Mouse (Mus musculus): ENCODE data around the gene Ampd2. TPM values are rescaled to one million over a fixed set of nuclear protein-coding genes. Genes with fewer than 3 reads are reported as not detected.

Gene Ampd2
- total and polyA plus RNA-seq, 3 experiments: 28.3 to 85.9 (median 55.8) TPM

- TF ChIP-seq PAX5 (IDR thresholded peaks at IDR 0.05; ENCODE audit: low read length) (no peak), ZKSCAN1 (IDR thresholded peaks at IDR 0.05; ENCODE audit: borderline replicate concordance, low read depth, low read length) (0 out of 2 replicates have a peak, but pooled peaks have one; percentile 15)
- DNase-seq (ENCODE audit: extremely low read depth): no peak
- Histone ChIP-seq H3K4me2 (ENCODE audit: insufficient read depth, low read depth, poor library complexity, severe bottlenecking) (no peak overlapping the region), H3K27ac (ENCODE audit: insufficient read depth, low read depth) (no peak overlapping the region), H3K4me3 (replicated peaks in 1 of 3; ENCODE audit: low read depth in 2 of 3, low read length in 2 of 3, poor library complexity in 1 of 3) (no peak overlapping the region), H3K9me3 (replicated peaks; ENCODE audit: low read length) (no peaks in the 10 kb centered on the region), H3K4me1 (ENCODE audit: control insufficient read depth in 1 of 2, insufficient read depth in 2 of 2) (peaks cover 4 to 54% of the 10 kb centered on the region in 2 experiments), H3K36me3 (replicated peaks in 1 of 2; ENCODE audit: control insufficient read depth in 1 of 2, insufficient read depth in 1 of 2, low read length in 1 of 2) (peaks cover 0 to 27% of the 10 kb centered on the region in 2 experiments), H3K9ac (ENCODE audit: insufficient read depth, low read depth) (no peak overlapping the region), H3K27me3 (replicated peaks) (no peaks in the 10 kb centered on the region), H3K79me2 (replicated peaks; ENCODE audit: control insufficient read depth, extremely low read depth, insufficient read depth, poor library complexity, severe bottlenecking) (no peaks in the 10 kb centered on the region)
- in situ Hi-C loops (cut with MboI; ENCODE audit: low pct_ligation_motif_present, low pct_unique_long_range_greater_than_20kb, low sequenced_read_pairs): no loop called here
- dilution Hi-C loops (cut with MboI; ENCODE audit: extremely low pct_ligation_motif_present, extremely low pct_unique_long_range_greater_than_20kb, low sequenced_read_pairs): no loop called here
Observed at GRCm38 (mm10) chr3:108092030-108092429, 5.6 kb upstream of the Ampd2 start.

GRCm38 (mm10) chr3:108090561-108090960 is 4.1 kb upstream of the Ampd2 start:
- H3K4me3 ChIP-seq (replicated peaks in 1 of 3; ENCODE audit: low read depth in 2 of 3, low read length in 2 of 3, poor library complexity in 1 of 3): no peak overlapping the region
- peaks cover 4 to 45% of the 10 kb centered on the region in 2 experiments for H3K4me1 ChIP-seq (ENCODE audit: control insufficient read depth in 1 of 2, insufficient read depth in 2 of 2)

GRCm38 (mm10) chr3:108089916-108090315 is 3.5 kb upstream of the Ampd2 start:
- peaks cover 0 to 13% of the 10 kb centered on the region in 2 experiments for H3K36me3 ChIP-seq (replicated peaks in 1 of 2; ENCODE audit: control insufficient read depth in 1 of 2, insufficient read depth in 1 of 2, low read length in 1 of 2)
- H3K4me2 ChIP-seq (ENCODE audit: insufficient read depth, low read depth, poor library complexity, severe bottlenecking): no peak overlapping the region
- H3K9me3 ChIP-seq (replicated peaks; ENCODE audit: low read length): no peaks in the 10 kb centered on the region
- H3K27me3 ChIP-seq (replicated peaks): no peaks in the 10 kb centered on the region
- peaks cover 4 to 45% of the 10 kb centered on the region in 2 experiments for H3K4me1 ChIP-seq (ENCODE audit: control insufficient read depth in 1 of 2, insufficient read depth in 2 of 2)
- TF ChIP-seq E2F4 (IDR thresholded peaks at IDR 0.05; ENCODE audit: insufficient replicate concordance, low read depth, low read length) (no peak), MXI1 (IDR thresholded peaks at IDR 0.05; ENCODE audit: low read depth, low read length) (no peak), MYC (IDR thresholded peaks at IDR 0.05; ENCODE audit: low read depth, low read length) (no peak), KAT2A (IDR thresholded peaks at IDR 0.05; ENCODE audit: insufficient replicate concordance, low read length) (no peak), ELF1 (IDR thresholded peaks at IDR 0.05; ENCODE audit: low read depth, low read length) (no peak), ZMIZ1 (IDR thresholded peaks at IDR 0.05; ENCODE audit: low read depth, low read length) (no peak), EP300 (IDR thresholded peaks at IDR 0.05; ENCODE audit: low read length) (no peak), GABPA (IDR thresholded peaks at IDR 0.05; ENCODE audit: insufficient replicate concordance, low read depth, low read length) (no peak), CHD2 (IDR thresholded peaks at IDR 0.05; ENCODE audit: low read length) (no peak), RCOR1 (conservative IDR thresholded peaks at IDR 0.05; ENCODE audit: low read depth, low read length) (no peak), PAX5 (IDR thresholded peaks at IDR 0.05; ENCODE audit: low read length) (no peak), CHD1 (IDR thresholded peaks at IDR 0.05; ENCODE audit: low read depth, low read length) (no peak), JUND (conservative IDR thresholded peaks at IDR 0.05; ENCODE audit: low read depth, low read length) (no peak), SIN3A (IDR thresholded peaks at IDR 0.05; ENCODE audit: low read length) (no peak)
- DNase-seq (ENCODE audit: extremely low read depth): no peak
- H3K4me3 ChIP-seq (replicated peaks in 1 of 3; ENCODE audit: low read depth in 2 of 3, low read length in 2 of 3, poor library complexity in 1 of 3): no peak overlapping the region
- peaks cover 14% of the 10 kb centered on the region for H3K79me2 ChIP-seq (replicated peaks; ENCODE audit: control insufficient read depth, extremely low read depth, insufficient read depth, poor library complexity, severe bottlenecking)
- no peak overlapping the region for H3K27ac ChIP-seq (ENCODE audit: insufficient read depth, low read depth)
- no peak overlapping the region for H3K9ac ChIP-seq (ENCODE audit: insufficient read depth, low read depth)
- dilution Hi-C loops (cut with MboI; ENCODE audit: extremely low pct_ligation_motif_present, extremely low pct_unique_long_range_greater_than_20kb, low sequenced_read_pairs): no loop called here
- in situ Hi-C loops (cut with MboI; ENCODE audit: low pct_ligation_motif_present, low pct_unique_long_range_greater_than_20kb, low sequenced_read_pairs): no loop called here

More at GRCm38 (mm10) chr3:108090561-108090960, 4.1 kb upstream of the Ampd2 start:
- DNase-seq (ENCODE audit: extremely low read depth): no peak
- Histone ChIP-seq H3K9me3 (replicated peaks; ENCODE audit: low read length) (no peaks in the 10 kb centered on the region), H3K4me2 (ENCODE audit: insufficient read depth, low read depth, poor library complexity, severe bottlenecking) (no peak overlapping the region), H3K79me2 (replicated peaks; ENCODE audit: control insufficient read depth, extremely low read depth, insufficient read depth, poor library complexity, severe bottlenecking) (peaks cover 7% of the 10 kb centered on the region), H3K27ac (ENCODE audit: insufficient read depth, low read depth) (no peak overlapping the region), H3K9ac (ENCODE audit: insufficient read depth, low read depth) (no peak overlapping the region), H3K27me3 (replicated peaks) (no peaks in the 10 kb centered on the region), H3K36me3 (replicated peaks in 1 of 2; ENCODE audit: control insufficient read depth in 1 of 2, insufficient read depth in 1 of 2, low read length in 1 of 2) (peaks cover 0 to 19% of the 10 kb centered on the region in 2 experiments)
- TF ChIP-seq ETS1 (conservative IDR thresholded peaks at IDR 0.05; ENCODE audit: low read depth, low read length): no peak
- no peak for TF ChIP-seq MYC (IDR thresholded peaks at IDR 0.05; ENCODE audit: low read depth, low read length)
- TF ChIP-seq TBP (conservative IDR thresholded peaks at IDR 0.05; ENCODE audit: low read depth, low read length): no peak
- TF ChIP-seq UBTF (IDR thresholded peaks at IDR 0.05; ENCODE audit: low read depth, low read length): no peak
- no peak for TF ChIP-seq MAX (IDR thresholded peaks at IDR 0.05; ENCODE audit: low read length)
- TF ChIP-seq ZC3H11A (IDR thresholded peaks at IDR 0.05; ENCODE audit: low read depth, low read length): no peak
- TF ChIP-seq ZMIZ1 (IDR thresholded peaks at IDR 0.05; ENCODE audit: low read depth, low read length): no peak
- dilution Hi-C loops (cut with MboI; ENCODE audit: extremely low pct_ligation_motif_present, extremely low pct_unique_long_range_greater_than_20kb, low sequenced_read_pairs) (no loop called here), in situ Hi-C loops (cut with MboI; ENCODE audit: low pct_ligation_motif_present, low pct_unique_long_range_greater_than_20kb, low sequenced_read_pairs) (no loop called here)

Data from CH12.LX (cell line).